Mouse (Mus musculus): ENCODE measurements around the gene Pla2g6. TPM values are rescaled to one million over a fixed set of nuclear protein-coding genes. Genes with fewer than 3 reads are reported as not detected.

The Pla2g6 gene
- polyA plus RNA-seq, 1 experiment from 2014 or later: 20.2 TPM

- peak overlapping the region; percentile 75; the same call in 1 of the 2 replicates for H3K27ac ChIP-seq
- 80% methylated on average over 4 of the region's 4 CpGs for WGBS
- ATAC-seq: no peak
Measured at GRCm38 (mm10) chr15:79328939-79329275, 717 bp upstream of the Pla2g6 start.

GRCm38 (mm10) chr15:79326971-79327961 is 924 bp downstream of the Pla2g6 start:
- Histone ChIP-seq H3K4me2 (replicated peaks) (peak overlapping the region; percentile 79), H3K27me3 (replicated peaks) (no peaks in the 10 kb centered on the region), H3K9ac (peak overlapping the region; percentile 65), H3K4me3 (replicated peaks) (peak overlapping the region; percentile 55), H3K36me3 (no peaks in the 10 kb centered on the region), H3K27ac (peak overlapping the region; percentile 93), H3K4me1 (replicated peaks) (peaks cover 42% of the 10 kb centered on the region), H3K9me3 (no peaks in the 10 kb centered on the region)
- WGBS: 11% methylated on average over 20 of the region's 20 CpGs
- peak; percentile 27 for ATAC-seq

More at GRCm38 (mm10) chr15:79328939-79329275, 717 bp upstream of the Pla2g6 start:
- Histone ChIP-seq H3K4me1 (replicated peaks) (peaks cover 29% of the 10 kb centered on the region), H3K4me2 (replicated peaks) (peak overlapping the region; percentile 79), H3K4me3 (replicated peaks) (no peak overlapping the region), H3K9ac (no peak overlapping the region), H3K36me3 (no peaks in the 10 kb centered on the region), H3K9me3 (no peaks in the 10 kb centered on the region), H3K27me3 (replicated peaks) (no peaks in the 10 kb centered on the region)

GRCm38 (mm10) chr15:79326264-79326663 is 1.9 kb downstream of the Pla2g6 start:
- H3K9ac ChIP-seq: no peak overlapping the region
- H3K27me3 ChIP-seq (replicated peaks): no peaks in the 10 kb centered on the region
- no peak for ATAC-seq
- peak overlapping the region; percentile 79 for H3K4me2 ChIP-seq (replicated peaks)
- peaks cover 42% of the 10 kb centered on the region for H3K4me1 ChIP-seq (replicated peaks)
- WGBS: 51% methylated on average over 4 of the region's 4 CpGs
- H3K4me3 ChIP-seq (replicated peaks): no peak overlapping the region
- no peaks in the 10 kb centered on the region for H3K9me3 ChIP-seq
- H3K27ac ChIP-seq: peak overlapping the region; percentile 93
- H3K36me3 ChIP-seq: no peaks in the 10 kb centered on the region

GRCm38 (mm10) chr15:79325742-79326141 is 2.4 kb downstream of the Pla2g6 start:
- H3K36me3 ChIP-seq: no peaks in the 10 kb centered on the region
- no peak overlapping the region for H3K4me3 ChIP-seq (replicated peaks)
- no peaks in the 10 kb centered on the region for H3K27me3 ChIP-seq (replicated peaks)
- H3K27ac ChIP-seq: no peak overlapping the region
- peaks cover 42% of the 10 kb centered on the region for H3K4me1 ChIP-seq (replicated peaks)
- no peaks in the 10 kb centered on the region for H3K9me3 ChIP-seq
- H3K9ac ChIP-seq: no peak overlapping the region
- no peak for ATAC-seq
- 65% methylated on average over 3 of the region's 3 CpGs for WGBS
- H3K4me2 ChIP-seq (replicated peaks): peak overlapping the region; percentile 79; the same call in 1 of the 2 replicates

DNA sequence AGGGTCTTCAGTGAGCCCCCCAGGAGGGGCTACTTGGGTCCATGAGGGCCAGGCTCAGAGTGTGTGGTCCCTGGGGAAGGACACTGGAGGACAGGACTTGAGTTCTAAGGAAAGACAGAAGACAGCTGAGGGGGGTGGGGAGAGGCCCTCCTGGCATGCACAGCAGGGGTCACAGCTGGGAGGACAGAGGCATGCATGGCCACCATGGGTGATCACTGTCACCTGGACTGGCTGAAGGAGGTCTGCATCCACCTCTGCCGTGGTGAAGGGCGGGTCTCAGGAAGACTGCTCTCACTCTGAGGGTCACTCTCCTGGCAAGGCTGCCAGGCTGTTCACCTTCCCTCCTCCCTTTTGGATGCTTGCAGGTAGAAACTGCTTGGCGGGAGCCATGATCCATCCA is 3.8 kb downstream of the Pla2g6 start:
- H3K9me3 ChIP-seq: no peaks in the 10 kb centered on the region
- H3K4me3 ChIP-seq (replicated peaks): no peak overlapping the region
- H3K4me2 ChIP-seq (replicated peaks): no peak overlapping the region
- H3K27me3 ChIP-seq (replicated peaks): no peaks in the 10 kb centered on the region
- WGBS: 70% methylated on average over 3 of the region's 3 CpGs
- H3K4me1 ChIP-seq (replicated peaks): peaks cover 42% of the 10 kb centered on the region
- no peaks in the 10 kb centered on the region for H3K36me3 ChIP-seq
- ATAC-seq: no peak
- H3K27ac ChIP-seq: 0 out of 2 replicates have a peak overlapping the region, but pooled peaks have one; percentile 76
- no peak overlapping the region for H3K9ac ChIP-seq

DNA sequence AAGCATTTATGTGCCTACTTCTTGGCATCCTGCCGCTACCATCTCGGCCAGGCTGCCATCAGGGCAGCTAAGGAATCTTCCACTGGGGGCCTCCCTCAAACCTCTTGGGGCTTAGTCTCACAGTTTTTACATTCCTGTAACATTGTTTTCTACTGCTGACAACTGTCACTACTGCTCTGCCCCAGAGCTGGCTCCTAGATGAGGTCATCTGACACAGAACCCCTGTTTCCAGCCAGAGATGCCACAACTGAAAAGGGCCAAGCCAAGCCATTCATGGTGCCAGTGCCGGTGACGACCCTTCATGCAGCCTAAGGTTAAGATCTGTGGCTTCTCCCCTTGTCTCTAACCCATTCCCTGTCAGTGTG is 4.4 kb downstream of the Pla2g6 start:
- Histone ChIP-seq H3K27me3 (replicated peaks) (no peaks in the 10 kb centered on the region), H3K4me3 (replicated peaks) (no peak overlapping the region), H3K36me3 (no peaks in the 10 kb centered on the region), H3K9me3 (no peaks in the 10 kb centered on the region), H3K4me1 (replicated peaks) (peaks cover 42% of the 10 kb centered on the region), H3K9ac (no peak overlapping the region), H3K27ac (peak overlapping the region; percentile 76), H3K4me2 (replicated peaks) (no peak overlapping the region)
- 85% methylated on average over 4 of the region's 4 CpGs for WGBS
- no peak for ATAC-seq

DNA sequence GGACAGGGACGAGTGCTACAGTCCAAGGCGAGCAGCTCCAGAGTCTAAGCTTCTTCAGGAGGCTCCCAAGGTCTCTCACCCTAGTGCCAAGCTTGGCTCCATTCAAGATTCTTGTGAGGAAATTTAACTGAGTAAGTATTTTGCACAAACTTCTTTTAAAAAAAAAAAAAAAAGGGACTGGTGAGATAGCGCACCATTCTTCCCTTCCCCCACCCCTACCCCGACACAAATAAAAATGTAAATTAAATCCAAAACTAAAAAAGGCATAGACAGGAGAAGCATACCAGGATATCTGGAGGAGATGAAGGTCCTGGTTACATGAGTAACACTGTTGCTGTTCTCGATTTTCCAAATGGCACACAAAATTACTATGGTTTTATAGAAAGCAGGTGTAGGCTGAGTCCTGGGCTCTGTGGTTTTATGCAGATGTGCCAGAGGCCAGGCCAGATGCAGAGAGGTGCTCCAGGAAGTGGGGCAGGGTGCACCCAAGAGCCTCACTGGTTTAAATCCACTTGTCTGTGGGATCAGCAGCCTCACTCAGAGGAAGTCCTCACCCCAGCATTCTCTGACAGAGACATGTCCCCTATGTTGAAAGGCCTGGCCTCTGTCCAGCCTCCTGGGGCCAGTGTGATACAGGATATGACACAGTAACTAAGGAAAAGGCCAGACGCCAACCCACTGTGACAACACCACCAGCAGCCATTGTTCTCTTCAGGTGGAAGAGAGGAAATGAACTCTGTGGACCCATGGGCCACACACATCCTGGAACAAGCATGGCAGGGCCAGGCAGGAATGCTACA is 5.0 kb downstream of the Pla2g6 start:
- Histone ChIP-seq H3K4me3 (replicated peaks) (no peak overlapping the region), H3K36me3 (no peaks in the 10 kb centered on the region), H3K4me1 (replicated peaks) (peaks cover 42% of the 10 kb centered on the region), H3K9me3 (no peaks in the 10 kb centered on the region), H3K9ac (no peak overlapping the region), H3K27ac (peak overlapping the region; percentile 76), H3K27me3 (replicated peaks) (no peaks in the 10 kb centered on the region), H3K4me2 (replicated peaks) (no peak overlapping the region; the same call in 1 of the 2 replicates)
- WGBS: 71% methylated on average over 6 of the region's 6 CpGs
- ATAC-seq: no peak

- Histone ChIP-seq H3K27ac (peak overlapping the region; percentile 76), H3K27me3 (replicated peaks) (no peaks in the 10 kb centered on the region), H3K4me2 (replicated peaks) (no peak overlapping the region; the same call in 1 of the 2 replicates), H3K4me1 (replicated peaks) (peaks cover 40% of the 10 kb centered on the region), H3K9me3 (no peaks in the 10 kb centered on the region), H3K4me3 (replicated peaks) (no peak overlapping the region), H3K36me3 (no peaks in the 10 kb centered on the region), H3K9ac (no peak overlapping the region)
- peak; percentile 52 for ATAC-seq
- WGBS: 52% methylated on average over 11 of the region's 11 CpGs
Measured at GRCm38 (mm10) chr15:79322281-79322990, 5.8 kb downstream of the Pla2g6 start.

- H3K4me2 ChIP-seq (replicated peaks): no peak overlapping the region
- no peak overlapping the region for H3K4me3 ChIP-seq (replicated peaks)
- no peaks in the 10 kb centered on the region for H3K27me3 ChIP-seq (replicated peaks)
- peak overlapping the region; percentile 76 for H3K27ac ChIP-seq
- no peaks in the 10 kb centered on the region for H3K36me3 ChIP-seq
- 53% methylated on average over 5 of the region's 5 CpGs for WGBS
- peaks cover 35% of the 10 kb centered on the region for H3K4me1 ChIP-seq (replicated peaks)
- peak; percentile 63 for ATAC-seq
- H3K9me3 ChIP-seq: no peaks in the 10 kb centered on the region
- no peak overlapping the region for H3K9ac ChIP-seq
Measured at GRCm38 (mm10) chr15:79321733-79322190, 6.4 kb downstream of the Pla2g6 start.

DNA sequence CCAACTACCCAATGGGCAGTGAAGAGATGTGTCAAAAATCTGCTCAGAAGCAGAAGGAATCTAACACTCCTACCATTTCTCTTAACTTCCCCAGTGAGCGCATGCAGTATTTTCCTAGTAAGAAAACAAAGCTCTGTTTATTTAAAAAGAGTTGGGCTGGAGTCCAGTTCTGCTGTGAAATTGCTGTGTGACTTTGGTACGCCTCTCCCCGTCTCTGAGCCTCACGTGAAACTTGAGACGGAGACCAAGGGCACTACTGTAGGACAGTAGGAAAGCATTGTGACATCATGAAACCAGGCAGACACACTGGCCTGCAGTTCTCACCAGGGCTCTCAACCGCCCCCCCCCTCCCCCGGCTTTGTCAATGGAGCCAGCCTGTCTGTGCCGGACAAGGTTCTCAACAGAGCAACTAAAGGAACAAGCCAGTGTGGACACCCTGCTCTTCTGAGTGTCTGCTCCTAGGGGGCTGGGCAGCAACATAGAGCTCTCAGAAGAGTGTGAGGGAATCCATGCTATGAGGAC is 14.3 kb downstream of the Pla2g6 start:
- Histone ChIP-seq H3K27me3 (replicated peaks) (no peaks in the 10 kb centered on the region), H3K9me3 (no peaks in the 10 kb centered on the region), H3K4me1 (replicated peaks) (no peaks in the 10 kb centered on the region), H3K4me3 (replicated peaks) (no peak overlapping the region), H3K9ac (no peak overlapping the region), H3K4me2 (replicated peaks) (no peak overlapping the region), H3K36me3 (no peaks in the 10 kb centered on the region), H3K27ac (no peak overlapping the region)
- WGBS: 69% methylated on average over 8 of the region's 8 CpGs
- ATAC-seq: no peak

DNA sequence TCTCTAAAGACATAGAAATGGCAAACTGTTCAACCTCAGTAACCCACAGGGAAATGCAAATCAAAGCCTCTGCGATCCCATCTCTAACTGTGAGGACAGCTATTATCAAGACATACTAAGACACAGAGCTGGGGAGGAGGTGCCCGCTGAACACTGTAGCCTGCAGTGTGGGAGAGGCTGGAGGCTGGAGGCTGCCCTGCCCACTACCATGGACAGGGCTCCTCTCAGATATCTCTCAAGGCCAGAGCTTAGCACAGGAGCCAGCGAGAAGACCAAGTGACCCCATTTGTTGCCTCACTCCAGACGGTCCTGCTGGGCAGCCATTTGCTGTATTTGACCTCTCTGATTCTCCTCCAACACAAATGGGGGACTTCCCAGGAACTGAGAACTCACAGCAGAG is 20.3 kb downstream of the Pla2g6 start:
- 43% methylated on average over 4 of the region's 4 CpGs for WGBS
- no peaks in the 10 kb centered on the region for H3K27me3 ChIP-seq (replicated peaks)
- H3K9ac ChIP-seq: no peak overlapping the region
- no peaks in the 10 kb centered on the region for H3K4me1 ChIP-seq (replicated peaks)
- H3K4me2 ChIP-seq (replicated peaks): no peak overlapping the region
- no peak overlapping the region for H3K4me3 ChIP-seq (replicated peaks)
- H3K9me3 ChIP-seq: no peaks in the 10 kb centered on the region
- no peak overlapping the region for H3K27ac ChIP-seq
- peaks cover 3% of the 10 kb centered on the region; the same call in 1 of the 2 replicates for H3K36me3 ChIP-seq
- ATAC-seq: no peak
